Mouse (Mus musculus) limb, embryonic 14.5 days (tissue): Measurements from ENCODE around the gene Zdhhc7. TPM values are rescaled to one million over a fixed set of nuclear protein-coding genes. Genes with fewer than 3 reads are reported as not detected.
A peak's percentile ranks its signal among the peaks of the same experiment; 100 is the strongest.

Experiments used
- ATAC-seq: fragments of 200-750 bp; cut with Nextera tagmentation; 2 replicates; pipeline ENCODE4 v1.8.0; 2017; ENCODE audit warnings: low read depth, moderate number of reproducible peaks, moderate TSS enrichment; ENCODE audit not compliant: low FRiP score
- DNase-seq: peaks from one replicate; pipeline ENCODE4 v3.0.0-alpha.2; 2015; ENCODE audit warnings: low spot score
- H3K27ac ChIP-seq: fragments of 300-500 bp; sonication (generic); replicated peaks from 2 replicates; pipeline ENCODE4 v1.5.1; 2014; ENCODE audit warnings: low read depth, mild to moderate bottlenecking, low read length, moderate library complexity, mixed read lengths
- H3K27me3 ChIP-seq: fragments of 300-500 bp; sonication (generic); 2 replicates; pipeline ENCODE4 v1.6.1; 2014; ENCODE audit warnings: low read length, mixed read lengths; ENCODE audit not compliant: control insufficient read depth, insufficient read depth
- H3K36me3 ChIP-seq: fragments of 300-500 bp; sonication (generic); 2 replicates; pipeline ENCODE4 v1.6.1; 2014; ENCODE audit warnings: mild to moderate bottlenecking, low read length, moderate library complexity, mixed read lengths; ENCODE audit not compliant: control insufficient read depth, insufficient read depth
- H3K4me1 ChIP-seq: fragments of 300-500 bp; sonication (generic); 2 replicates; pipeline ENCODE4 v1.6.1; 2014; ENCODE audit warnings: antibody characterized with exemption, low read length, mixed read lengths; ENCODE audit not compliant: control insufficient read depth, insufficient read depth
- H3K4me2 ChIP-seq: fragments of 300-500 bp; sonication (generic); replicated peaks from 2 replicates; pipeline ENCODE4 v1.6.1; 2014; ENCODE audit warnings: low read depth, mild to moderate bottlenecking, low read length, moderate library complexity; ENCODE audit not compliant: severe bottlenecking
- H3K4me3 ChIP-seq: fragments of 300-500 bp; sonication (generic); replicated peaks from 2 replicates; pipeline ENCODE4 v1.5.1; 2014; ENCODE audit warnings: low read length
- H3K9ac ChIP-seq: fragments of 300-500 bp; sonication (generic); 2 replicates; pipeline ENCODE4 v1.6.1; 2014; ENCODE audit warnings: mild to moderate bottlenecking, low read depth, low read length, moderate library complexity; ENCODE audit not compliant: severe bottlenecking
- H3K9me3 ChIP-seq: fragments of 300-500 bp; sonication (generic); 2 replicates; pipeline ENCODE4 v1.6.1; 2016; ENCODE audit warnings: low read length; ENCODE audit not compliant: control insufficient read depth
- POLR2A ChIP-seq: fragments of 200-500 bp; IDR thresholded peaks from 2 replicates; pipeline ENCODE4 v1.8.0; 2012; ENCODE audit warnings: inconsistent platforms, mild to moderate bottlenecking, moderate library complexity, borderline replicate concordance; ENCODE audit not compliant: insufficient read depth, insufficient read length; ENCODE audit errors: extremely low read depth
- WGBS: fragments of 180-500 bp; shearing (Covaris S2); extraction: QIAGEN DNeasy Blood & Tissue Kit; methylation state at CpG from one replicate; pipeline ENCODE4 v1.1.7; 2014; 5-methylcytosine and 5-hydroxymethylcytosine counted together
- polyA plus RNA-seq, 2 experiments: library from polyadenylated mRNA; depleted of rRNA in 1 of 2; stranded (reverse) in 1 of 2; unstranded in 1 of 2; fragments of >200 nt; fragmentation: Nextera tagmentation in 1 of 2; extraction: Ambion mirVana in 1 of 2; gene quantifications; 2 replicates each; pipeline versions ENCODE4 v1.2.1 to v1.2.3; 2012 to 2014

Gene Zdhhc7
- polyA plus RNA-seq, 2 experiments: 29.7 to 38.2 TPM

GRCm38 (mm10) chr8:120110966-120111365 is 9.7 kb upstream of the Zdhhc7 start:
- Histone ChIP-seq H3K4me2 (no peak overlapping the region), H3K36me3 (no peaks in the 10 kb centered on the region), H3K9me3 (no peaks in the 10 kb centered on the region), H3K4me1 (0 out of 2 replicates have a peak, but pooled peaks cover 2% of the 10 kb centered on the region), H3K4me3 (no peak overlapping the region), H3K27ac (no peak overlapping the region), H3K27me3 (peaks cover 20% of the 10 kb centered on the region), H3K9ac (no peak overlapping the region)
- WGBS: 86% methylated on average over 4 of the region's 4 CpGs
- no peak for TF ChIP-seq POLR2A
- DNase-seq (no peak), ATAC-seq (no peak)

- Histone ChIP-seq H3K27me3 (peaks cover 2% of the 10 kb centered on the region), H3K27ac (no peak overlapping the region), H3K9me3 (no peaks in the 10 kb centered on the region), H3K9ac (no peak overlapping the region), H3K4me1 (0 out of 2 replicates have a peak, but pooled peaks cover 2% of the 10 kb centered on the region), H3K4me3 (no peak overlapping the region), H3K4me2 (no peak overlapping the region), H3K36me3 (peaks cover 3% of the 10 kb centered on the region)
- DNase-seq (no peak), ATAC-seq (no peak)
- TF ChIP-seq POLR2A: no peak
- 29% methylated on average over 3 of the region's 3 CpGs for WGBS
Observed at GRCm38 (mm10) chr8:120109149-120109548, 7.9 kb upstream of the Zdhhc7 start.

GRCm38 (mm10) chr8:120104721-120105272 is 3.5 kb upstream of the Zdhhc7 start:
- no peak for ATAC-seq
- H3K27me3 ChIP-seq: no peaks in the 10 kb centered on the region
- no peaks in the 10 kb centered on the region for H3K9me3 ChIP-seq
- no peak overlapping the region for H3K4me3 ChIP-seq
- no peak for DNase-seq
- H3K4me2 ChIP-seq: no peak overlapping the region
- no peak overlapping the region for H3K27ac ChIP-seq
- no peak overlapping the region for H3K9ac ChIP-seq
- peaks cover 4% of the 10 kb centered on the region for H3K36me3 ChIP-seq
- 65% methylated on average over 9 of the region's 9 CpGs for WGBS
- peaks cover 18% of the 10 kb centered on the region for H3K4me1 ChIP-seq
- TF ChIP-seq POLR2A: no peak

GRCm38 (mm10) chr8:120103916-120104315 is 2.6 kb upstream of the Zdhhc7 start:
- 92% methylated on average over 9 of the region's 9 CpGs for WGBS
- Histone ChIP-seq H3K4me2 (no peak overlapping the region), H3K27ac (no peak overlapping the region), H3K27me3 (no peaks in the 10 kb centered on the region), H3K4me1 (peaks cover 19% of the 10 kb centered on the region), H3K36me3 (peaks cover 4% of the 10 kb centered on the region), H3K9me3 (no peaks in the 10 kb centered on the region), H3K4me3 (no peak overlapping the region), H3K9ac (no peak overlapping the region)
- ATAC-seq (no peak), DNase-seq (no peak)
- TF ChIP-seq POLR2A: no peak

GRCm38 (mm10) chr8:120100388-120101067 is 754 bp downstream of the Zdhhc7 start:
- ATAC-seq: peak; percentile 13; the same call in 1 of the 2 replicates

More at GRCm38 (mm10) chr8:120100388-120101067, 754 bp downstream of the Zdhhc7 start:
- Histone ChIP-seq H3K36me3 (peaks cover 4% of the 10 kb centered on the region), H3K9ac (peak overlapping the region; percentile 79), H3K9me3 (no peaks in the 10 kb centered on the region), H3K27ac (peak overlapping the region; percentile 83; the same call in 1 of the 2 replicates), H3K27me3 (no peaks in the 10 kb centered on the region), H3K4me1 (peaks cover 19% of the 10 kb centered on the region), H3K4me3 (peak overlapping the region; percentile 92), H3K4me2 (peak overlapping the region; percentile 81)
- no peak for TF ChIP-seq POLR2A
- 4% methylated on average over 14 of the region's 25 CpGs for WGBS
- peak; percentile 42 for DNase-seq
